Mouse (Mus musculus): ENCODE measurements around the gene Cpa5. TPM values are rescaled to one million over a fixed set of nuclear protein-coding genes. Genes with fewer than 3 reads are reported as not detected.

Cpa5 gene
- polyA plus RNA-seq (2016; fragmentation: Nextera tagmentation; extraction: Ambion mirVana): 0.51 and 0.84 TPM in 2 replicates

DNA sequence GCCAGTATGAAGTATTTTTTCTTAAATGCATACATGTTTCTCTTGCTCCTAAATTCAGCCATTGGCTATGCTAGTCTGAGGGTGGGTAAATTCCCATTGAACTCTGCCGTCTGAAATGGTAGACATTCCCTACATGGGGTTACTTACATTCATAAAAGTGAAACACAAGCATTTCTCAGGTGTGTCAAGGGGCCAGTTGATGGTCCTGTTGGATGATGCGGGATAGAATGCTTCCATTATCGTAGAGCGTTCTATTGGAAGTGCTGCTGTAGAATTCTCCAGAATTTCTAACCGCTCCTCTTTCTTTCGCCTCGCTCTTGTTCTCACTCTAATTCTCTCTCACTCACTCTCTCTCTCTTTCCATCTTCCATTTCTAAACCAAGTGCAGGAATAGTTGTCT is at the start of gene Cpa5:
TSS of gene Cpa5 (plus strand) at position 301 of the 400 bp plus-strand sequence.
- Histone ChIP-seq H3K36me3 (replicated peaks) (no peaks in the 10 kb centered on the region), H3K9me3 (no peaks in the 10 kb centered on the region), H3K27ac (peak within 1 kb of the TSS; percentile 87), H3K27me3 (ENCODE audit: poor library complexity, severe bottlenecking) (no peaks in the 10 kb centered on the region), H3K4me1 (peaks cover 60% of the 10 kb centered on the region), H3K4me3 (no peak within 1 kb of the TSS)
- 68% methylated on average over 7 of the region's 7 CpGs for WGBS
- no peak for DNase-seq (ENCODE audit: extremely low spot score, low spot score)

DNA sequence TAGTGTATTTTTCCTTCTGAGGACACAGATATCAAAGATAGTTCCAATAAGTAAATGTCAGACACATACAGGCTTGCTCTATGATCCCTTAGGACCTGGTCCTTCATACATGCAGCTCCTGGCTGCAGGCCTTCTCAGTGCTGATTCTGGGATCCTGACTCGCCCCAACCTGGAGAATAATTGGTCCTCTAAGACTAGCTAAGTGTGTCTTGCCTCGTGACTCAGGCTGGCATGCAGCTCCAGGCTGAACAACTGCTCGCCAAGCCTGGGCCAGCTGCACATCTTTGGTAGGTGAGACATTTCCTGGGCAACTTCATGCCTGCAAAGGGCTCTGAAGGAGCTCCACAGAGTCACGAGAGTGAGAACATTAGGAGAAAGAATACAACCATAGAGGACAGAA is 48.7 kb upstream of the Cpa5 start:
- Histone ChIP-seq H3K4me1 (no peaks in the 10 kb centered on the region), H3K27me3 (ENCODE audit: poor library complexity, severe bottlenecking) (no peaks in the 10 kb centered on the region), H3K27ac (no peak overlapping the region), H3K4me3 (no peak overlapping the region), H3K9me3 (no peaks in the 10 kb centered on the region), H3K36me3 (replicated peaks) (no peaks in the 10 kb centered on the region)
- no peak for DNase-seq (ENCODE audit: extremely low spot score, low spot score)
- WGBS: 85% methylated on average over 4 of the region's 4 CpGs

DNA sequence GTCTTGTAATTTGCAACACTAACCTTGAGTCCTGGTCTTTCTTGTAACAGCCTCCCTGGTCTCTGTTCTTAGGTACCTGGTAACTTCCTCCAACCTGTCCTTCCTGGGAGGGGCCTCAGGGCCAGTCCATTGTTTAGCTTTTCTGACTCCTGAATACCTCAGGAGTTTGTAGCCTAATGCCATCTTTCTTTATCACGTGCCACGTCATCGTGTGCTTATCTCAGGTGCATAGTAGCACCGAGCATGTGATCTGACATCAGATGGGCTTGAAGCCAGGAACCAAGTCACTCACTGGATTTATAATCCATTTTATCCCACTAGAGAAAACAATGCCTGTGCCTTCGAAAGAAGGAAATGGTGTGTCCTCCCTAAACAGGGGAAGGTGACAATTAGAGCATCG is 47.2 kb upstream of the Cpa5 start:
- Histone ChIP-seq H3K9me3 (no peaks in the 10 kb centered on the region), H3K4me1 (no peaks in the 10 kb centered on the region), H3K36me3 (replicated peaks) (no peaks in the 10 kb centered on the region), H3K27me3 (ENCODE audit: poor library complexity, severe bottlenecking) (no peaks in the 10 kb centered on the region), H3K27ac (no peak overlapping the region), H3K4me3 (no peak overlapping the region)
- 90% methylated on average over 6 of the region's 6 CpGs for WGBS
- no peak for DNase-seq (ENCODE audit: extremely low spot score, low spot score)

DNA sequence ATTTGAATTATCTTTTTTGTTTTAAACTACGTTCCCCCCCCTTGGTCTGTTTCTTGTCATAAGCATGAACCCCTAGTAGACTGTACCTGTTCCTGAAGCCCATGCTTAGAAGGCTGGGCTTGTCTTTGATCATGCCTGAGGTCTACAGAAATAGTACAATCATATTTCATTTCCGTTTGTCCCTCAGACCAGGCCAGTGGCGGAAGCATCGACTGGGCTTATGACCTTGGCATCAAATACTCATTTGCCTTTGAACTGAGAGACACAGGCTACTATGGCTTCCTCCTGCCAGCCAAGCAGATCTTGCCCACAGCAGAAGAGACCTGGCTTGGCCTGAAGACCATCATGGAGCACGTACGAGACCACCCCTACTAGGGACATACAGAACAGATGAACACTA is 46.8 kb upstream of the Cpa5 start:
- Histone ChIP-seq H3K4me1 (no peaks in the 10 kb centered on the region), H3K36me3 (replicated peaks) (no peaks in the 10 kb centered on the region), H3K27ac (no peak overlapping the region), H3K4me3 (no peak overlapping the region), H3K9me3 (no peaks in the 10 kb centered on the region), H3K27me3 (ENCODE audit: poor library complexity, severe bottlenecking) (no peaks in the 10 kb centered on the region)
- DNase-seq (ENCODE audit: extremely low spot score, low spot score): no peak
- WGBS: 96% methylated on average over 6 of the region's 6 CpGs

DNA sequence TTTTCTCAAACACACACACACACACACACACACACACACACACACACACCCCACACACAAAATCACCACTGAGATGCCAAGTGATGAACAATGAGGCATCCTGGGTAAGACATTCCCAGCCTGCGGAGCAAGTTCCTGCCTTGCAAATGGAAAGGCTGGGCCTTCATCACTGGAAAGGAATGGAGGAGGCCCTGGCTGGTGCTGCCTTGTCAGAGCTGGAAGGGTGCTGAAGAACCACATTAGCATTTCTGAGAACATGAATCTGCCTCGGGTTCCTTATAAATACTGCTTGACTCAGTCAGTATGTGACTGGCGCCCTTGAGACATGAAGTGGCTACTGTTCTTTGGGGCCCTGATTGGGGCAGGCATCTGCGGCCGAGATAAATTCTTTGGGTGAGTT is 42.7 kb upstream of the Cpa5 start, which contains the start of gene Cpa4:
TSS of gene Cpa4 (plus strand) at position 301 of the 400 bp plus-strand sequence.
- WGBS: 88% methylated on average over 5 of the region's 5 CpGs
- Histone ChIP-seq H3K27me3 (ENCODE audit: poor library complexity, severe bottlenecking) (no peaks in the 10 kb centered on the region), H3K4me3 (no peak within 1 kb of the TSS), H3K27ac (peak within 1 kb of the TSS; percentile 1; the same call in 1 of the 2 replicates), H3K36me3 (replicated peaks) (no peaks in the 10 kb centered on the region), H3K9me3 (no peaks in the 10 kb centered on the region), H3K4me1 (peaks cover 13% of the 10 kb centered on the region)
- no peak for DNase-seq (ENCODE audit: extremely low spot score, low spot score)

DNA sequence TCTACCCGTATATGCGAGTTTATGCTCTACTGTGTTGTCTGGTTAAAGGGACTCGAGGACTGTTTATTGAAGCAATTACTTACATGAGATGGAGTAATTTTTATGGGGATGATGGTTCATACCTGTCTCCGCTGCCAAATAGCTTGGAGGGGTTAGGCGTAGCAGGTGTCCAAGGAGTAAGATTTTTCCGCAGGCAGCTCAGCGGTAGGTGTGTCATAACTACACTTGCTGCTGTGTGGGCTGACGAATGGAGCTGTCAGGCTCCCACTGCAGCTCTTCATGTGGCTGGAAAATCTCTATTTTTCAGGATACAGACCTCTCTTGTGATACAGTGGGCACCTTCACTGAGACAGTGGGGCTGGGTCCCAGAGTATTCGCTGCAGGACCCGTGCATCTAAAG is 41.5 kb upstream of the Cpa5 start:
- H3K36me3 ChIP-seq (replicated peaks): no peaks in the 10 kb centered on the region
- peak overlapping the region; percentile 2; the same call in 1 of the 2 replicates for H3K27ac ChIP-seq
- no peaks in the 10 kb centered on the region for H3K9me3 ChIP-seq
- peaks cover 24% of the 10 kb centered on the region for H3K4me1 ChIP-seq
- no peak for DNase-seq (ENCODE audit: extremely low spot score, low spot score)
- H3K27me3 ChIP-seq (ENCODE audit: poor library complexity, severe bottlenecking): no peaks in the 10 kb centered on the region
- no peak overlapping the region for H3K4me3 ChIP-seq
- 93% methylated on average over 10 of the region's 10 CpGs for WGBS

DNA sequence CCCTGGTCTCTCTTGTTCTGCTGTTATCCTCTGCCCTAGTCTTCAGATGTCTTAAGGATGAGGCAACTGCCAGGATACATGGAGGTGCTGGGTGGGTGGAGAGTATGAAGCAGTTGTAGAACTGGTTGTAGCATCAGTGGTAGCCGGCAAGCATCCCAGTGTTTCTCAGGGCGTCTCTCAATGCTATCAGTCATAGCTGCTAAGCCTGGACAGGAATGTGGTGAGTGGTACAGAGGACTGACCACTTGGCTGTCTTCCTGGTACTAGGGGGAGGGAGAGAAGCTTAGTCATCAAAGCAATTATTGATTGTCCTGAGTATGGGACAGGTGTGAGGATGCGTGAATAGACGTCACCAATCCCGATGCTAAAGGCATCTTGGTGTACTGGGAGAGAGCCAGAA is 40.8 kb upstream of the Cpa5 start:
- Histone ChIP-seq H3K27ac (peak overlapping the region; percentile 2; the same call in 1 of the 2 replicates), H3K4me3 (no peak overlapping the region), H3K9me3 (no peaks in the 10 kb centered on the region), H3K27me3 (ENCODE audit: poor library complexity, severe bottlenecking) (no peaks in the 10 kb centered on the region), H3K4me1 (peaks cover 24% of the 10 kb centered on the region), H3K36me3 (replicated peaks) (no peaks in the 10 kb centered on the region)
- DNase-seq (ENCODE audit: extremely low spot score, low spot score): no peak
- 95% methylated on average over 5 of the region's 5 CpGs for WGBS

DNA sequence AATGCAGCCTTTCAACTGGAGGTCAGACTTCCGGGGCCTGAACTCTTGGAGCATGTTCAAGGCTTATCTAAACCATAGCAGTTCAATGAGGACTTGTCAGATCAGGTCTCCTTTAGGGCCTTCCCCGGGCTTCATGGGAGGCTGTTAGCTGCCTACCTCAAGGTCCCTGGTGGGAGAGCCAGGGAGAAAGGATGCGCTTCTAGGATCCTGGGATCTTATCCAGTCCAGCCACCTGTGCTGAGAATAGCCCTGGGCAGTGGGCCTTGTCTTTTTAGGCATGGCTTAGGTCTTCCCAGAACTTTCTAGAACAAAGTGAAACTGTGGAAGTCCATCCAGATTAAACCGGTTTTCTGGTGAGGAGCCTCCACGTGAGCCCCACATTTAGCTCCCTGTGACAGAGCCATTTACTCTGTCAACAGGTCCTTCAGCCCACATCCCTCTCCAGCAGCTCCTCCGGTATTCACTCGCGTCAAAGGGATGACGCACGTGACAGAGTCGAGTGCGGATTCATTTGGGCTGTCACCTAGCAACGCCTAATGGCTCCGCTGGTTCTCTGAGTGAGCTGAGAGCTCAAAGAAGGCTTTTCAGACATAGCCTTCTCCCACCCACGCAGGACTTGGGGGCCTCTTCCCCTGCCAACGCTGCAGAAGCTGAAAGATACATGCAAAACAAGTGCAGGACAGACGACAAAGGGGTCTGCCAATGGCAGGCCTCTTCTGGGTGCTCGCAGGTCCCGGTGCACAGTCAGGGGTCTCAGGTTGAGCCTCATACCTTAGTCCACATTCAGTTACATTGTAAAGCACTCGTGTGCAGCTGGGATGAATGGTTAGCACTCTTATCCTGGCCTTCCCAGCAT is 38.1 kb upstream of the Cpa5 start:
- Histone ChIP-seq H3K4me1 (peaks cover 41% of the 10 kb centered on the region), H3K27me3 (ENCODE audit: poor library complexity, severe bottlenecking) (no peaks in the 10 kb centered on the region), H3K9me3 (no peaks in the 10 kb centered on the region), H3K36me3 (replicated peaks) (no peaks in the 10 kb centered on the region), H3K27ac (peak overlapping the region; percentile 81), H3K4me3 (no peak overlapping the region)
- WGBS: 59% methylated on average over 20 of the region's 20 CpGs
- peak; percentile 71 for DNase-seq (ENCODE audit: extremely low spot score, low spot score)

DNA sequence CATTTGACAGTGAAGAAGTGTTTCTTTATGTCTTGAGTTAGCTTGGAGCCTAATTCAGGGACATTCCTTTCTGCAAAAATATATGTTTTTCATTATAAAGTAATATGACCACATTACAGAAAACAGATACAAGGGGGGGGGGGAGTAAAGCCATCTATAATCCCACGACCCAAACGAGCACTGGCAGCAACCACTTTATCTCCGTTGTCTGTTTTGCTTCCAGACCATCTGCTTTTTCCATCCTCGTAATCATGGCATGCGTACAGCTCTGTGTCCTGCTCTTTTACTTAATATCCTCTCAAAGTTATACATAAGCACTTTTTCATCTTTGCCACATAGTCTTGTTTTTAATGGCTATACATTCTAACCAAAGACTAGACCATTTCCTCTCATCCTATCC is 37.4 kb upstream of the Cpa5 start:
- Histone ChIP-seq H3K9me3 (no peaks in the 10 kb centered on the region), H3K36me3 (replicated peaks) (no peaks in the 10 kb centered on the region), H3K4me1 (peaks cover 41% of the 10 kb centered on the region), H3K4me3 (no peak overlapping the region), H3K27me3 (ENCODE audit: poor library complexity, severe bottlenecking) (no peaks in the 10 kb centered on the region), H3K27ac (peak overlapping the region; percentile 81)
- DNase-seq (ENCODE audit: extremely low spot score, low spot score): no peak
- WGBS: 89% methylated on average over 5 of the region's 5 CpGs

DNA sequence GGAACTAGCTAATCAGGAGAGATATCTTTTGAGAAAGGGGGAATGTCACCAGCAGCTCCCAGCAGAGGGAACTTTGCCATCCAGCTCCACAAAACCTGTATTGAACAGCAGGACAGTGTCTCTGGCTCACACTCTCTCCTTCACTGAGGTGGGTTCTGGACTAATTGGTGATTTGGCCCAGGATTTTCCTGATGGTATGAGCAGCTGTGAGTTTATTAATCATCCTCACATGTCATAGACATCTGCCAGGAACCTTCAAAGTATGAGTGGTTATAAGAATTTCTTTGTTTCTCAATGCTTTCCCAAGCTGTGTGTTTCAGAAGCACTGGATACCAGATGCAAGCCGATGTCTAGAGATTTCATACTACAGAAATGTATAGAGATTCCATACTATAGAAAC is 35.9 kb upstream of the Cpa5 start:
- no peaks in the 10 kb centered on the region for H3K9me3 ChIP-seq
- DNase-seq (ENCODE audit: extremely low spot score, low spot score): no peak
- H3K27ac ChIP-seq: peak overlapping the region; percentile 81; the same call in 1 of the 2 replicates
- no peaks in the 10 kb centered on the region for H3K36me3 ChIP-seq (replicated peaks)
- no peaks in the 10 kb centered on the region for H3K27me3 ChIP-seq (ENCODE audit: poor library complexity, severe bottlenecking)
- peaks cover 49% of the 10 kb centered on the region for H3K4me1 ChIP-seq
- WGBS: 91% methylated on average over 1 of the region's 1 CpGs
- no peak overlapping the region for H3K4me3 ChIP-seq

DNA sequence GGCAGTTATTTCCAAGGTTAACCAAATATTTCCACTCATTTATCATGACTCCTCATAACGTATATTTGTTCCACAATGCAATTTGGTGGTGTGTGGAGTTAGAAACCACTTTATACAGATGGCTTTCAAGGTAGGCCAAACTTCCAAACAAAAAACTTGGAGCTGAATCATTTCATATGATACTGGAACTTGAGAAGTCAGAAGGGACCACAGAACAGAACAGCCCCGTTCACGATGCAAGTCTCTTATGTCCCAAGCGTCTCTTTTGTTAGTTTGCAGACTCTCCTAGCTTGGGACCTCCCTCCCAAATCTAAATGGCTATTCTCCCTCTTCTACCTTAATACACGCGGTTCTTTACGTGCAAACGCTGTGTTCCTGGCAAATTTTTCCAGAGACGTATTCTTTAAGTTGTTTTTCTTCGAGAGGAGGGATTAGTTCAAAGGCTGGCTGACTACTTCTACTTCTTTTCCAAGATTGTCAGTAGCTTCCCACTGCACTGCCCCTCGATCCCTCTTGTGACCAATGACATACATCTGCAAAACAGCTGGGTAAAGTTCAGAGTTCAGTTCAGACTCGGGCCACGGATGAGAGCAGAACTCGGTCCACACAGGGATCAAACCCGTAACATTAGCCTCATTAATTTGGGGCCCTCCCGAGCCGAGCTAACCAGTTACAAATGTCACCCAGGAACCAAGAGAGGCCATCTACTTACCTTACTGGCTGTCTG is 34.2 kb upstream of the Cpa5 start:
- no peaks in the 10 kb centered on the region for H3K27me3 ChIP-seq (ENCODE audit: poor library complexity, severe bottlenecking)
- peak overlapping the region; percentile 66 for H3K27ac ChIP-seq
- peaks cover 66% of the 10 kb centered on the region for H3K4me1 ChIP-seq
- no peak overlapping the region for H3K4me3 ChIP-seq
- WGBS: 75% methylated on average over 17 of the region's 17 CpGs
- DNase-seq (ENCODE audit: extremely low spot score, low spot score): no peak
- H3K9me3 ChIP-seq: no peaks in the 10 kb centered on the region
- no peaks in the 10 kb centered on the region for H3K36me3 ChIP-seq (replicated peaks)

DNA sequence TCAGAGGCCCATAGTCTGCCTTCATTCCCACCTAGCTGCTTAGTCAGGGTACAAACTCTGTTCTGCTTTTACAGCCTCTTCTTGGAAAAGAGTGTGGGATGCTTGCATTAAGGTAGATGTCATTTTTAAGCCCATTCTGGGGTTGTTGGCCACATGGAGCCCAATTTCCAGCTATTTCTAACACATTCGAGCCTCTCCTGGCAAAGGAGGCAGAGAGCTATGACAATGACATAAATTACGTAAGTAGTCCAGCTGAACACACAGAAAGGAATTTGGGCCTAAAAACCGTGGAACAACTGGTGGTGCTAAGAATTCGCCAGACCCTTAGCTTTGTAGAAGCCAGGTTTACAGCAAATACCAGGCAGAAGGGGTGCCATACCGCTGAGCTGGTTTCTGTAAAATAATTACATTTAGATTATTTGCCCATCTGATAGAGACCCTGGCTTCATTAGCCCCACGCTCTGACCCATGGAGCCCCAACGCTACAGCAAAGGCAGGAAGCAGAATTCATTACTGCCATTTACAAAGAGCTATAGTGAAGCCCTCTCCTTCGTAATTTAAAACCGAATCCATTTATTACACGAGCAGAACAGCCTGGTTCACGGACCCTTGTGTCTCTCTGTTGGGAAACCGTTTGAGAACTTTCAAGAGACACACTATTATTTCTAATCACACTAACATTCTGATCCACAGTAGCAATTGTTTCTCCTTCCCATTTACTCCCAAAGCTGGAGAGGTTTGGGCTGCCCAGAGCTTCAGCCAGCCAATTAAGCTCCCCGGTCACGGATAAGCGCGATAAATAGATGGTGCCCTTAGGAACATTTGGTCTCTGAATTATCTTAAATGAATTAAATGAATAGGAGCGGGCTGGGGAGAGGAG is 30.6 kb upstream of the Cpa5 start:
- Histone ChIP-seq H3K36me3 (replicated peaks) (no peaks in the 10 kb centered on the region), H3K27me3 (ENCODE audit: poor library complexity, severe bottlenecking) (no peaks in the 10 kb centered on the region), H3K9me3 (no peaks in the 10 kb centered on the region), H3K4me1 (peaks cover 50% of the 10 kb centered on the region), H3K27ac (peak overlapping the region; percentile 87), H3K4me3 (peak overlapping the region; percentile 20; the same call in 1 of the 2 replicates)
- WGBS: 60% methylated on average over 17 of the region's 17 CpGs
- no peak for DNase-seq (ENCODE audit: extremely low spot score, low spot score)
